Mouse (Mus musculus) monocyte, adult 2 months (primary cell): ENCODE data around the gene Arpc1a.
"Not testable (repeated sequence)": the region's sequence is repeated elsewhere in the genome, so short reads cannot be mapped to it uniquely, and the experiment has no call there.

ENCODE experiments used
- DNase-seq, 2 experiments: peaks; one replicate each; pipeline ENCODE4 v3.0.0; 2022; ENCODE audit warnings: low spot score in 2 of 2, low read depth in 1 of 2

Arpc1a gene

DNA sequence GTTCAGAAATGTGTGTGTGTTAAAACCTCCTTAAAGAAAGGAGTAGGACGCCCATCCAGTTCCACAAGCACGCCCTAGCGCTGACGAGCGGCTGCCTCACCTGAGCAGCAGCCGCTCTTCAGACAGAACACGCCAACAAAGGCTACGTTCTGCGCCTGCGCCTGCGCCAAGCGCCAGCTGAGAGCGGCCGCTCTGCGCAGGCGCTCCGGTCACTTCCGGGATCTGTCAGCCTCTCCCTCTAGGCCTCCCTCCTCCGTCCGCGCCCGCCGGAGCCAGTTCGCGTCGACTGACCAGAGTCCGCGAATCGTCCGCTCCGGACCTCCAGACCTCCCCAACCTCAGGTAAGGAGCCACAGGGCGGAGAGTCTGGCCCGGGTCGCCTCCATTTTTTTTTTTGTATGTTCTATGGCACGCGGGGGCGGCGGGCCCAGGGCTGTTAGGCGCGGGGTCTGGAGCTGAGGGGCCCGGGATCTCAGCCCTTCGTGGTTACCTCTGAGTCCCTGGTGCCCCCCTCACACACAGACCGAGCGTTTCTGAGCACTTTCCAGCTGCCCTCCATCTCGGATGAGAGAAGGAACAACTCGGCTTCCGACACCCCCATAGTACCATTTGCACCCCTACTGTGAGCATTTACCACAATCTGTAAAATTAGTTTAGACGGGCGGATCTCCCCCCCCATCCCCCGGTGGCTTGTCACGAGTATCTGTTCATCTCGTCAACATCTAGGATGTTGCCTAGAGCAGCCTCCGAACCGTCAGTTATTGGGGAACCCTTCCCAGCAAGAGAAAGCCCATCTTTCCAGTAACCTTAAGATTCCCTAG lies at the start of gene Arpc1a, which contains the start of gene Kpna7:
TSS of gene Arpc1a (plus strand) at position 199 of the 820 bp plus-strand sequence.
TSS of gene Kpna7 (minus strand) at position 399 of the 820 bp plus-strand sequence.
- DNase-seq: peak; percentile 47 to 73

DNA sequence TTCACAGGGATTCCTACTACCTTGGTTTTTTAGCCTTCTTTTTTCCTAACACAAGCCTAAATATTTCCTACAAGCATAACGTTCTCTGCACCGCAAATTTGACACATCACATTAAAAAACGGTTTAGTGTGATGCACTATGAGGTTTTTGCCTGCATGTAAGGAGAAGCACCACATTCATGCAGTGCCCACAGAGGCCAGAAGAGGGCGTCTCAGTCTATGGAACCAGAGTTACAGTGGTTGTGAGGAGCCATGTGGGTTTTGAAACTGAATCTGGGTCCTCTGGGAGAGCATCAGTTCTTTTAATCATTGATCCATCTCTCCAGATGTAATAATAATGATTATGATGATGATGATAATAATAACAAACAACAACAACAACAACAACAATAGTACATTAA lies 42.0 kb upstream of the Arpc1a start:
- no peak for DNase-seq

DNA sequence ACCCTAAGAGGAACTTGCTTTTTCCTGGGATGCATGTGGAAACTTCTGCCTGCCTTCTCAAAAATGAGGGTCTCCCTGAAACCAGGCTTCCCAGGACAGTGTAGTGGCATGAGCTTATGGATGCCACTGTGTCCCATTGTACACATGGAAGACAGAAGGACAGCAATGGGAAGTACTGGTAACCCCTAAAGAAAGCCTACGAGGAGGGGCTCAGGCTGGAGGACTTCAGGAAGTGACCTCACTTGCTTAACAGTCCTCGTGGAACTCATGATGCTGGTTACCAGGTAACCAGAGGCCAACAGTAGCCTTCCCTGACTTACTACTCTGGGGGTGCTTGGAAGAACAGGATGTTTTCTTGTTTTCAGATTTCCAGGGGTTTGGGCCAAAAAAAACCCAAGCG lies 40.9 kb upstream of the Arpc1a start, which contains the start of gene 1700018F24Rik:
TSS of gene 1700018F24Rik (plus strand) at position 301 of the 400 bp plus-strand sequence.
- not testable (repeated sequence) for DNase-seq

DNA sequence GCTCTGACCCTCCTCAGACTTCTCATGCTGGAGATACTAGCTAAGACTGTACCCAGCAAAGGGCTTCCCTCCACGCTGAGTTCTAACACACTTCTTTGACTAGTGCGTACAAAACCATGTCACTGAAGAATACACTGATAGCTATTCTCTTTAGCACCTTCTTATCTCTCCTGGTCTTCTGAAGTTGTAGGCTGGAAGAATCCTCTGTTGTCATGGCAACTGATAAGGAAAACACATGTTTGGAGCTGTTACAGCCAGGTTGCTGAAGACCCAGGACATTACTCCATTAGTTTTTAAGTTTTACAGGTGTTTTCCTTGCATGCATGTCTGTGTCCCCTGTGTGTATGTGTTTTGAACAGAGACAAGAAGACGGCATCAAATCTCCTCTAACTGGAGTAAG lies 29.4 kb upstream of the Arpc1a start:
- DNase-seq: not testable (repeated sequence)

DNA sequence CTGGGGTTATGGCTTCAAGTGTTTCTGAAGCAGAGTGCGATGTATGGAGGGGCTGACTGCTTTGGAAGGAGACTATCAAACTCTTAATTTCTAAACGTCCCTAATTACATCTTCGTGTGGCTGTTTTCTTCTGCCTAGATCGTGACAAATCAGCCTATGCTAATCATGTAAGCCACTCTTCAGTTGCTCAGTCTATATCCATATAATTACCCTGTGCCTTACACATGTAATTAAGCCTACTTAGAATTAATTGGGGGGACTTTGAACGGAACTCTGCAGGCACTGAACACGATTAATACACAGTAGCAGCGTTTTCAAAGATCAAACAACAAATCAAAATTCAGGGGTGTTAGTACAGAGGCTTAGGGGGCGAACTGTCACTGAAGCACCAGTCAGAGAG lies 25.7 kb upstream of the Arpc1a start:
- no peak for DNase-seq

DNA sequence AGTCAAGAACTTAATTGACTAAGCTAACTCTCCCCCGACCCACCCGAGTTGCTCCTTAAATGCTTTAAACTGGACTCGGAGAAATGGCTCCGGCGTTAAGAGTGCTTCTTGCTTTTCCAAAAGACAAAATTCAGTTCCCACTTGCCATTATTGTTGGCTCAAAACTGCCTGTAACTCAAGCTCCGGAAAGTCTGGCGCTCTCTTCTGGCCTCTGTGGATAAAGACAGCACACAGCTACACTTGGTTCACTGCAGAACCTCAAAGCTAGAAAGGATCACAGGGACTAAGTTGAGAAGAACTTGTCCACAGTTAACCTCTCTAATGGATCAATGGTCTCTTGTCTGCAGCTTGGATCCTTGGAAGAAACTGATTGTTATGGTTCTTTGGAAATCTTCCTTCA lies 24.9 kb upstream of the Arpc1a start:
- DNase-seq: no peak

DNA sequence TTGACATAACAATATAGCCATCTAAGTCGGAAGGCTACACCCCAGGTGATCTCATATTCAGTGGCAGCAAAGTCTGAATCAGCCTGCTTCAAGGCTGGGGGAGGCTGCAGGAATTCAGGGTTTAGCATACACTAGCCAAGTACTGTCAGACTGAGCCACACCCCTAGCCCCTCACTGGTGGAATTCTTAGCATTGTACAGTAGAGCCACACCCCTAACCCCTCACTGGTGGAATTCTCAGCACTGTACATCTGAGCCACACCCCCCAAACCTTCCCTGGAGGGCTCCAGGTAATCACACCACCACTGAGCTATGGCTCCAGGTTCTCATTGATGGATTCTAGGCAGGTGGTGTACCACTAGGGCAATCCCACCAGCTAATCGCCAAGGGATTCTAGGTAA lies 24.1 kb upstream of the Arpc1a start:
- no peak for DNase-seq

DNA sequence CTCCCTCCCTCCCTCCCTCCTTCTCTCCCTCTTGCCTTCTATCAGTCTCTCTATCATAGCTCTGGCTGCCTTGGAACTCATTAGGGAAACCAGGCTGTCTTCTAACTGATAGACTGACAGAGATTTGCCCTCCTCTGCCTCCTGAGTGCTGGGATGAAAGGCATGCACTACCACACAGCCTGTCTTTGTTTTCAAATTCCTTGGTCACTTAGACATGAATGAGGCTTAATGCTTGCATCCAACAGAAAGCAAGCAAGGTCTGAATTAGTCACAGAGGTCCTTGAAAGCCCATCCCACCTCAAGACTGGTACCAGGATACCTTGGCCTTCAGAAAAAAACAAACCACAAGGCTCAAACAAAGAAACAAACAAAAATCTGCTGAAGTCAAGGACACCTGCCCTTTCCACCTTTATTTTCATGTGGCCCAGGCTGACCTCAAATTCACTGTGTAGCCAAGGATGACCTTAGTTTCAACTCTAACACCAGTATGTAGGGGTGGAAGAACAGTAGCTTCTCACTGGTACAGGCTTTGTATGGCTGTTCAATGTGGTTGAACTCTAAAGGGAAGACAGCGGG lies 18.8 kb upstream of the Arpc1a start:
- no peak for DNase-seq

DNA sequence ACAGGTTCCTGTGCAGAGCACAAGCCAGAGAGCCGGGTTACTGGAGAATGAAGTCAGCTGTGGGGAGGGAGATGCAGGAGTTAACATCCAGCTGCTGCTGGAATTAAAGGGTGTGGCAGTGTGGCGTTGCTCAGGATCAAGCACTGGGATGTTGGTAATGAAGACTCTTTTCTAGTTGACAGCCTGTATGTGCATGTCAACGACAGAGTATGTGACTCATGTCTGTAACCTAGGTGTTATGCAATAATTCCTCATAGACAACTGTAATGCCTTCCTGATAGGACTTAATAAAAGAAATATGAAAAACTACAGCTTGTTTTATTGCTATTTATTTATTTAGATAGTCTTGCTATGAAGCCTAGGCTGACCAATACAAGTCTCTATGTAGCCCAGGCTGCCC lies 14.8 kb upstream of the Arpc1a start:
- DNase-seq: no peak

DNA sequence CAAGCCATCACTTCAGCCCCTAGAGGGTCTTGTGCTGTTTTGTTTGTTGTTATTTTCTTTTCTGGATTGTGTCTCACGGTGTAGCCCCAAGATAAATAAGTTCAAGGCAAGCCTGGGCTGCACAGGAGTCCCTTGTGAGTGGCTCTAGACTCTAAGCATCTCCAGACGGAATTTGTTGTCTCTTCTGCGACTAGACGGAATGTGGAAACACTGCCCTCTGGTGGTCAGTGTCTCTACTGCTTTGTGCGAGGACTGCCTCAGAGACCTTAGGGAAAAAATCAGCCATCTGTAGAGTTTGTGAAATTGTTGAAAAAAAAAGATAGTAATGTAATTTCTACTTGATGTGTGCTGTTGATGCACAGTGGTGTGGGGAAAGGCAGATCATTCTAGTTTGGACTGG lies 13.9 kb upstream of the Arpc1a start:
- DNase-seq: peak in 1 of 2 experiments; percentile 25

DNA sequence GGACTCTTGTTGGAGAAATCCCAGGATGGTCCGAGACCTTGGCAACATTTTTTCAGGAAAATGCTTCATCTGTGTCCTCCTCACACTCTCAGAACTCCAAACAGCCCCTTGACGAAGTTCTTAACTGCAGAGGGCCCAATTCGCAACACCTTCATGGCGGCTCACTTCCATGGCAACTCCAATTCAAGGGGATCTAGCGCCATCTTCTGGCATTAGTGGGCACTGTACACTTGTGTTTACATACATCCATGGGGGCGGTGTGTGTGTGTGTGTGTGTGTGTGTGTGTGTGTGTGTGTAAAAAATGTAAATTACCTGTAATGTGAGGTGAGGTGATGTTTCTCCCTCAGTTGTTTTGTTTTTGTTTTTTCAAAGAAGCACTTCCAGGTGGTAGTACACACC lies 12.3 kb upstream of the Arpc1a start:
- no peak for DNase-seq

DNA sequence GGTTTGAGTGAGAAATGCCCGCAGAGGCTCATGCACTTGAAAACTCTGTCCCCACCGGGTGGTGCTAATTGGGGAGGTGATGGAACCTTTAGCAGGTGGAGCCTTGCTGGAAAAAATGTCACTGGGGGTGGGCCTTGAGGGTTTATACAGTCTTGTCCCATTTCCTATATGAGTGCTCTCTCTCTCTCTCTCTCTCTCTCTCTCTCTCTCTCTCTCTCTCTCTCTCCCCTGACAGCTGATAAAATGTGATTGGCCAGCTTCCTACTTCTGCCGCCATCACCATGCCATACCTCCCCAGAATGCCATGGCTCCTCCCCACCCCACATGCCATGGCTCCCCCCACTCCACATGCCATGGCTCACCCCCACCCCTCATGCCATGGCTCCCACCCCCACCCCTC lies 8.5 kb upstream of the Arpc1a start:
- no peak for DNase-seq

DNA sequence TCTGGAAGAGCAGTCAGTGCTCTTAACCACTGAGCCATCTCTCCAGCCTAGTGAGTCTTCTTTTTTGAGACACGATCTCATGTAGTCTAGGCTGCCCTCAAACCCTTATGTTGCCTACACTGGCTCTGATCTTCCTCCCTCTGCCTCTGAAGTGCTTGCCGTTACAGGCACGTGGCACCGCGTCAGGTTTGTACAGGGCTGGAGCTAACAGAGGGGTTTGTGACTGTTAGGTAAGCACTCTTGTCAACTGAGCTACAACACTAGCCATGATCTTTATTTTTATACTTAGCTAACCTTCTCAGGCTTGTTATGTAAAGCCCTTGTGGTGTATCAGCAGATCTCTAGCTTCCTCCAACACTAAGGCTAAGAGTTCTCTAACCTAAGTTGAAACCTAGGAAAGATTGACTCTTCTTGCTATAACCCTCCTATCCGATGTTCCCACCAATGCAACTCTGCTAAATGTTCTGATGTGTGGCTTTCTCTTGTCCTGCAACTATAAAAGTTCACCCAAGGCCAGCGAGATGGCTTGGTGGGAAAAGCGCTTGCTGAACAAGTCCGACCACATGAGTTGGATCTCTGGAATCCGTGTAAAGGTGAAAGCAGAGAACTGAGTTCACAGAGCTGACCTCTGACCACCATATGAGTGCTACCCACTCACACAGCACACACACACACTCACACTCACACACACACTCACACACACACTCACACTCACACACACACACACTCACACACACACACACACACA lies 1.6 kb upstream of the Arpc1a start:
- no peak for DNase-seq

DNA sequence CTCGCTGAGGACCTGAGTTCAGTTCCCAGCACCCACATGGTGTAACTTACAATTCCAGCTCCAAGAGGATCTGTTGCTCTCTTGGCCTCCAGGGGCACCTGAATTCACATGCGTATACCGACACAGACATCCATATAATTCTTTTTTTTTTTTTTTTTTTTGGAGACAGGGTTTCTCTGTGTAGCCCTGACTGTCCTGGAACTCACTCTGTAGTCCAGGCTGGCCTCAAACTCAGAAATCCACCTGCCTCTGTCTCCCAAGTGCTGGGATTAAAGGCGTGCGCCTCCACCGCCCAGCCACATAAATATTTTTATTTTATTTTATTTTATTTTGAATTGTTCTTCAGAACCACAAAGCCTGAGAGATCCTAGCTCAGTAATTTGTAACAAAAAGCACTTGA lies 429 bp upstream of the Arpc1a start:
- DNase-seq: not testable (repeated sequence)

DNA sequence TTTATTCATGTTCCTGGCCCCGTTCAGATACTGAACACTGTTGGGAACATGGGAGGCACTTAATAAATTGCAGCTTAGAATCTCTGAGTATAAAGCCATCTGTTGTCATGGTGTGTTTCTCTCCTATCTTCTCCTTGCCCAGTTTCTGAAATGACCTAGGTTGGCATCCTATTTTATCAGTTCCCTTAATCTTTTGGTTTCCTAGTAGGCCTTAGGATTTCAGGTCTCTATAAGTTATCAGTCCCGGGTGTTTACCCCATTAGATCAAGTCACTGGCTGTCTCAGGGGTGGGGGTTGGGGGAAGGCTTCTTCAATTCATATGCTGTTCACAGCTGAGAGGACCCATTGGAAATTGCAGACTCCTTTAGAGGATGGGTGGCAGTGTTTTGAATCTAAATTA lies 1.2 kb downstream of the Arpc1a start:
- no peak for DNase-seq

DNA sequence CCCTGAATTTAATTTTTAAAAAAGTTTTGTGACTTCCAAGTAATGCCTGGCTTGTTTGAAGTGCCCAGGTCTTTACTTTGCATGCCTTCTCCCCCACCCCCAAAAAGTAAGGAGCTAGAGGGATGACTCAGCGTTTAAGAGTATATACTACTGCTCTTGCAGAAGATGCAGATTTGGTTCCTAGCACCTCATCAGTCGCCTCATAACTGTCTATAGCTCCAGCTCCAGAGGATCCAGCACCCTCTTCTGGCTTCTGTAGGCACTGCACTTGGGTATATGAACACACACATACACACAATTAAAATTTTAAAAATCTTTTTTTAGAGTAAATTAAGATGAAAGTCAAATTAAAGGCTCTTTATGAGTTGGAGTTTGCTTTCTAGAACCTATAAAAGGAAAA lies 4.6 kb downstream of the Arpc1a start:
- no peak for DNase-seq

DNA sequence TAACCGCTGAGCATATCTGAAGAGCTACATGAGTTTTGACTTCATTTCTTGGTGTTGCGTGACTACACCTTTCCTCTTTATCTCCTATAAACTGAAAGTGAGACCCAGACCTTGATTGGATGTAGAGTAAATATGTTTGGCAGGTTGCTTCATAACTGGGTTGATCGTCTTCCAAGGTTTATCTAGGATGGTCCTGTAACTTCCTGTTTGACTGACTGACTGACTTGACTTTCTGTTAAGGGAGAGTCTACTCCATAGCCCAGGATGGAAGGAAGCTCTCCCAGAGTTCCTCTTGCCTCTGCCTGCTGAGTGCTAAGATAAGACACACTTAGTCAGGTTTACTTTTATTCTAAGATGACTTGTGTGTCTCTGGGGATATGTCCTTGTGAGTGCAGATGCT lies 6.2 kb downstream of the Arpc1a start:
- DNase-seq: no peak

DNA sequence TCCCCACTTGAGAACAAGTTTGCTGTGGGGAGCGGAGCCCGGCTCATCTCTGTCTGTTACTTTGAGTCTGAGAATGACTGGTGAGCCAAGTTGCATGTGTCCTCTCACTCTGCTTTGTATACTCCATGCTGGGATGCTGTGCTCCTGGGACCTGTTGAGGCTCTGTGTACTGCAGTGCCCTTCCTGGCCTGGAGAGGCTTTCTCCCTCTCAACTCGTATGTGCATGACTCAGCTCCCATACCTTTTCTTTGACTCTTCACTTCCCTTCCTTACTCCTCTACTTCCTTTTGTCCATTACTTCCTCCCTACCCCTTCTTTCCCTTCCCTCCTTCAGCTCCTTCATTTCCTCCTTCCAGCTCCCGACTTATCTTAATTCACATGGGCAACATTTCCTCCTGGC lies 12.6 kb downstream of the Arpc1a start:
- no peak for DNase-seq

DNA sequence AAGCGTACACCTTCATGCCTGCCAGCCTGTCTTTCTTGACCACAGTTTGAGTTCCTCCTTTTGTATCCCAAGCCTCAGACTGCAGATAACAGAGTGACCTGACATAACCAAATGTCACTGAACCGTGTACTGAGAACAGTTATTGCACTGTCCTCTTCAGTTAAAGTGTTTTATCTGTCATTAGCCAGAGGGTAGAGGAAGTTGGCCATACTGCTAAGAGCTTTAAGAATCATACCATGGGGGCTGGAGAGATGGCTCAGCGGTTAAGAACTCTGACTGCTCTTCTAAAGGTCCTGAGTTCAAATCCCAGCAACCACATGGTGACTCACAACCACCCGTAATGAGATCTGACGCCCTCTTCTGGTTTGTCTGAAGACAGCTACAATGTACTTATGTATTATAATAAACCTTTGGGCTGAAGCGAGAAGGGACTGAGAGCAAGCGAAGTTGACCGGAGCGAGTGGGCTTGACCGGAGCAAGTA lies 14.8 kb downstream of the Arpc1a start:
- no peak for DNase-seq

DNA sequence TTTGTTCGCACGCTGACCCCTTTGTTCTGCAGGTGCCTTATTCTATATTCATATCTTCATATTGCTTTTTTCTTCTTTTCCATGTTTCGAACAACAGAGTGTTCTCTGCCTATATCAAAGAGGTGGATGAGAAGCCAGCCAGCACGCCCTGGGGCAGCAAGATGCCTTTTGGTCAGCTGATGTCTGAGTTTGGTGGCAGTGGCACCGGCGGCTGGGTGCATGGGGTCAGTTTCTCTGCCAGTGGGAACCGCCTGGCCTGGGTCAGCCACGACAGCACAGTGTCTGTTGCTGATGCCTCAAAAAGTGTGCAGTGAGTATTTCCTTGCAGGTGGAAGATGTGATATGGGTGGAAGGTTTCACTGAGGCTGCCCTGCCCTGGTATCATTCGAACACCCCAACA lies 17.3 kb downstream of the Arpc1a start:
- DNase-seq: no peak

DNA sequence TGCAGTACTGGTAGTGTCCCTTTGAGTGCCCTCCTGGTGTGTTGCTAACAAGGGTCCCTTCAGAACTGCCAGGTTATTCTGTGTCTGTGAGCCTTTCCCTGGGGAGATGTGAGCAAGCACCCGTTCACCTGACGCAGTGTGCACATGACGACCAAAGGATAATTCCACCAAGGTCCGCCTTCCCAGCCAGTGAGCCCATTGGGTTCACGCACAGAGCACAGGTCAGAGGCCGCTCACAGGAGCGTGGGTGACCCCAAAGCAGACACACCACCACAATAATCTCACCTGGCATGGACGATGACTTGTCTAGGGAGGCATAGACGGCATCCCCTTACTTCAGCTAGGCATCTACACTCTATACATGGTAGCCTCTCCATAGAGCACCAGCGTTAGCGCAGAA lies 17.8 kb downstream of the Arpc1a start:
- not testable (repeated sequence) for DNase-seq

DNA sequence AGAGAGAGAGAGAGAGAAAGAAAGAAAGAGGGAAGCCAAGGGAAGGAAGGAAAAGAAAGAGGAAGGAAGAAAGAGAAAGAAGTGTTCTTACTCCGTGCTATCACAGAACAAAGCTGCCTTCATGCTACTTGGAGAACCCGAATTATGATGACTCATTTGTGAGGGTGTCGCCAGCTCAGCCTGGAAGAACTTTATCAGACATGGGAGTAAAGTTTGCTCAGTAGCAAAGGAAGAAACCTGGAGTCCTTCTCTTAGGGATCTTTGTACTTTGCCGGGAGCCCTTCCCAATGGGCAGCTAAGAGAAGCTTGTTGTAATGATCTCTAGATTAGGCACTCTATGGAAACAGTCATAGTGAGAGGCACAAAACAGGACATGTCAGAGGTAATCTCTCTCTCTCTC lies 19.1 kb downstream of the Arpc1a start:
- no peak for DNase-seq
